Mouse (Mus musculus): ENCODE data around the gene Cds1.

The Cds1 gene

GRCm38 (mm10) chr5:101776528-101776927 is 11.6 kb downstream of the Cds1 start:
- DNase-seq (ENCODE audit: low read depth) = no peak

- DNase-seq (ENCODE audit: low read depth) = no peak
These were observed 14.5 kb downstream of the Cds1 start for GRCm38 (mm10) chr5:101779376-101779863.

- DNase-seq (ENCODE audit: low read depth) = no peak
These were observed 16.0 kb downstream of the Cds1 start for GRCm38 (mm10) chr5:101780918-101781317.

GRCm38 (mm10) chr5:101784328-101784727 is 19.4 kb downstream of the Cds1 start:
- no peak for DNase-seq (ENCODE audit: low read depth)

GRCm38 (mm10) chr5:101784787-101785186 is 19.9 kb downstream of the Cds1 start:
- no peak for DNase-seq (ENCODE audit: low read depth)

- no peak for DNase-seq (ENCODE audit: low read depth)
These were observed 21.1 kb downstream of the Cds1 start for GRCm38 (mm10) chr5:101785921-101786614.

GRCm38 (mm10) chr5:101789770-101790169 is 24.8 kb downstream of the Cds1 start:
- DNase-seq (ENCODE audit: low read depth) = no peak

- DNase-seq (ENCODE audit: low read depth) = no peak
These were observed 25.6 kb downstream of the Cds1 start for GRCm38 (mm10) chr5:101790560-101790959.

- no peak for DNase-seq (ENCODE audit: low read depth)
These were observed 27.7 kb downstream of the Cds1 start for GRCm38 (mm10) chr5:101792665-101793064.

- DNase-seq (ENCODE audit: low read depth) = no peak
These were observed 37.0 kb downstream of the Cds1 start for GRCm38 (mm10) chr5:101801891-101802290.

GRCm38 (mm10) chr5:101802358-101803022 is 37.6 kb downstream of the Cds1 start:
- no peak for DNase-seq (ENCODE audit: low read depth)

GRCm38 (mm10) chr5:101811296-101812169 is 46.6 kb downstream of the Cds1 start:
- no peak for DNase-seq (ENCODE audit: low read depth)

GRCm38 (mm10) chr5:101816822-101817221 is 51.9 kb downstream of the Cds1 start:
- no peak for DNase-seq (ENCODE audit: low read depth)

GRCm38 (mm10) chr5:101819216-101819615 is 54.3 kb downstream of the Cds1 start:
- no peak for DNase-seq (ENCODE audit: low read depth)

- DNase-seq (ENCODE audit: low read depth) = no peak
These were observed 54.9 kb downstream of the Cds1 start for GRCm38 (mm10) chr5:101819844-101820243.

GRCm38 (mm10) chr5:101821052-101821451 is 56.1 kb downstream of the Cds1 start:
- DNase-seq (ENCODE audit: low read depth) = no peak

- no peak for DNase-seq (ENCODE audit: low read depth)
These were observed 56.8 kb downstream of the Cds1 start for GRCm38 (mm10) chr5:101821491-101822310.

GRCm38 (mm10) chr5:101822311-101822670 is 57.4 kb downstream of the Cds1 start:
- DNase-seq (ENCODE audit: low read depth) = no peak

GRCm38 (mm10) chr5:101825111-101825911 is 60.4 kb downstream of the Cds1 start:
- no peak for DNase-seq (ENCODE audit: low read depth)

GRCm38 (mm10) chr5:101826531-101826970 is 61.6 kb downstream of the Cds1 start:
- DNase-seq (ENCODE audit: low read depth) = no peak

- no peak for DNase-seq (ENCODE audit: low read depth)
These were observed 62.5 kb downstream of the Cds1 start for GRCm38 (mm10) chr5:101827477-101827876.
